Mouse (Mus musculus): ENCODE results near the gene Scp2. TPM values are rescaled to one million over a fixed set of nuclear protein-coding genes. Genes with fewer than 3 reads are reported as not detected.

The Scp2 gene
- polyA plus RNA-seq, 1 experiment from 2014 or later: 243 TPM

DNA sequence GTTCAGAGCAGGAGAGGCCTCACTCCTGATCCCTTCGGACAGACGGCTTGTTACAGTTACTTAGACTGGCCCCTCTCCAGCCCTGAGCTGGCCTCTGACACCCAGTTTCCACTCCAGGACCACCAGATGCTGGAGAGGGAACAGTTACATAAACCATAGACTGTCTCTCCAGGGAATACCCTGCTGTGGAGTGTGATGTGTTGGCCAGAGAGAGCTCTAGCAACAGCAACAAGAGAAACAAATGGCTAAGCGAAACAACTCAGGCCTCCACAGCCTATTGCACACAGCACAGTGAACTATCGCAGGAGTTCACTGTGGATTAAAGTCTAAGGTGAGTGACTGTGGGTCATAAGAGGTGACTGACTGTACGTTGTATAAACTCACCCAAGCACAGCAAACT, 120.2 kb downstream of the Scp2 start:
- H3K27me3 ChIP-seq: peaks cover 22% of the 10 kb centered on the region
- H3K4me2 ChIP-seq: no peak overlapping the region
- ATAC-seq (ENCODE audit: low read depth): no peak
- WGBS: 80% methylated on average over 5 of the region's 5 CpGs
- H3K9me3 ChIP-seq: no peaks in the 10 kb centered on the region
- no peak overlapping the region for H3K9ac ChIP-seq
- no peak overlapping the region for H3K4me3 ChIP-seq
- no peaks in the 10 kb centered on the region; the same call in 1 of the 2 replicates for H3K4me1 ChIP-seq (replicated peaks)
- no peaks in the 10 kb centered on the region for H3K36me3 ChIP-seq
- H3K27ac ChIP-seq (replicated peaks): no peak overlapping the region

DNA sequence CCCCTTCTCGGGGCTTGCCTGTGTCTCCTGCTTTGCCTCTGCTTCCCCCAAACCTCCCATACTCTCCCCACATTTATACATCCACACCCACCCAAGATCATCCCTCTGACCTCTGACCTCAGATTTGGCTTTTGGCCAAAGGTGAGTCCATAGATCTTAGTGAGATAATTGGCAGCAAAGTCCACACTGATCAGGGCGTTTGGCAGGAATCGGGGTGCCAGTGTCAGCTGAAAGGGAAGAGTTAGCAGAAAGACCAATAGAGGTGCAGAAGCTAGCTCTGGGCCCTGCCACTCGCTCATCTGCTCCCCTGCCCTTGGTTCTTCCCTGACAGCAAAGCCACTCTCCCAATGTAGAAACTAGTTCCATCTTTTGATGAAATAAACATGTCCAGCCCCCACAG, 121.6 kb downstream of the Scp2 start:
- Histone ChIP-seq H3K4me2 (no peak overlapping the region), H3K27ac (replicated peaks) (no peak overlapping the region), H3K36me3 (no peaks in the 10 kb centered on the region), H3K4me3 (no peak overlapping the region), H3K27me3 (peaks cover 9% of the 10 kb centered on the region), H3K9me3 (no peaks in the 10 kb centered on the region), H3K9ac (no peak overlapping the region), H3K4me1 (replicated peaks) (no peaks in the 10 kb centered on the region; the same call in 1 of the 2 replicates)
- 85% methylated on average over 4 of the region's 4 CpGs for WGBS
- no peak for ATAC-seq (ENCODE audit: low read depth)

DNA sequence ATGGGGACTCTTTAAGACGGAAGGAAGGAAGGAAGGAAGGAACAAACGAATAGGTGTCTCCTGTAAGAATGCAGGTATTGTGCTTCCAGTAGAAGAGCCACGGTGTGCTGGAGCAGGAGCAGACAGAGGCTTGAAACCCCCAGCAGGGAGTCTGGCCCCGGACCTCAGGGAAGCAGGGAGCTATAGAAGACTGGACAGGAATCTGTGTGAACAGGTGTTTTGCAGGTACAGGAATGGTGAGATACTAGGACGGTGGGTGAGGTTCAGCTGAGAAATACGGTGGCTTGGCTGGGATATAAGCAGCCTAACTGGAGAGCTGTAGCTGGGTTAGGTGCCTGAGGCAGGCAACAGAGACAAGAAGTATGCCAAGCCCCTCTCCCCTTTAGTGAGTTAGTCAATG, 124.6 kb downstream of the Scp2 start:
- Histone ChIP-seq H3K27me3 (0 out of 2 replicates have a peak, but pooled peaks cover under 1% of the 10 kb centered on the region), H3K9me3 (no peaks in the 10 kb centered on the region), H3K4me1 (replicated peaks) (no peaks in the 10 kb centered on the region), H3K27ac (replicated peaks) (no peak overlapping the region), H3K9ac (no peak overlapping the region), H3K4me3 (no peak overlapping the region), H3K4me2 (no peak overlapping the region), H3K36me3 (no peaks in the 10 kb centered on the region)
- no peak for ATAC-seq (ENCODE audit: low read depth)
- WGBS: 85% methylated on average over 6 of the region's 6 CpGs

DNA sequence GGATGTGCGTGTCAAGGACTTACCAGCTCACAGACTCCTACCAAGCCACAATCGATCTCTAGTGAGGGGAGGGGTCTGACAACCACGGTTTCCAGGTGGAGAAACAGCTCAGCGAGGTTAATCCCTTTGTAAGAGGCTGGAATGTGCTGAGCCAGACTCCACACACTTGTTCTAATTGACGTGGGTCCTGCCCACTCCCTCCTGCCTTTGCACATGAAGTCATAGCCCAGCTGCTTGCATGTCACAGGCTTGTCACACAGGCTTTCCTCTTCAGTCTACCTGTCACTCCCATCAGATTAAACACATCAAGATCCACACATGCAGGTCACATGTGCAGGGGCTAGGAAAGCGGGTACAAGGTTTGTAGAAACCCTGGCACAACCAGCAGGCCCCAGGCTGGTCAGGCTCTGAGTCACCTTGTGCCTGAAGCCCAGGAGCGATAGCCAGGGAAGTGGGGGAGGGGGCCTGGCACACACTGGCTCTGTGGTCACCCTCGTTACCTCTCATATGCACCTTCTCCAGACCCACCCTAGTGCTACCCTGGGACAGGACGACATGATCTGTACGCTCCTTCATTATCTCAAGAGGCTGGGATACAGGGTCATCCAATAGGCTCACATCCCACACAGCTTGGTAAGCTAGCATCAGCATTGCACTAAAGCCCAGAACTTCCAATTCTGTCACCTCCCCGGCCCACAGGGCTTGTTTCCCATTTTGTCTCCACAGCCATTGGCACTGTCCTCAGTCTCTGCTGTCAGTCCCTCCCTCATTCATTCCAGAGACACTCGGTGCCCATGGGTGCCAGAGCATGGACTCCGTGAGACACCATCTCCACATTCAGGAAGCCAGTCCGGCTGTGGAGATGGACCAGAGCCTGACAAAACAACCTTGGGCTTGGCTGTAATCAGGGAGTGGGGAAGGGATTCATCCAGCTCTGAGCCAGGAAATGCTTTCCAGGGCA, 125.6 kb downstream of the Scp2 start:
- H3K4me2 ChIP-seq: no peak overlapping the region

DNA sequence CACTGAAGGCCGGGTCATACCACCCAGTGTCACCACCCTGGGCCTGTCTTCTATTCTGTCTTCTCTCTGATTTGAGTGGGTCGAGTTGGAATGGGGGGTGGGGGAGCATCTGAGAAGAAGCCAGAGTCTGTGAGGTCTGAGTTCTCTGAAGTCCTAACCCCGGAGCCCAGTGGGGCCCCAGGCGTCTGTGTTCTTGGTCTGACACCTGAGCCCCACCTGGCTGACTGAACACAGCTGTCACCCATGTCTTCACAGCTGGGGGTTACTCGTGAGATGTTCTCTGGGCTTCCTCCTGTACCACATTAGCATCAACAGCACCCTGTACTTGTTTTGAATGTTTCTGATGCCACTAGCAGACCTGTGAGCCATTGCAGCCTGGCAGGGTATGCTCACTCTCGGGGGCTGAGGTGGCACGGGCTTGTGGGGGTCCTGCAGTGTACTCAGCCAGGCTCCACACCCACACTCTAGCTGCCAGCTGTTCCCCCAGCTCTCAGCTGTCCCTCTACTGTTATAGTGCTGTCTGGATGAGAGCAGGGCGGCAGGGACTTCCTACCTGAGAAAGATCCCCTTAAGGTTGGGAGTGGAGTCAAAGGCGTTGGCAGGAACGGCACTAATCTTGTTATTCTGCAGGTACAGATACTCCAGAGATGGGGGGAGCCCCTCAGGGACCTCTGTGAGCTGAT, 126.4 kb downstream of the Scp2 start:
- Histone ChIP-seq H3K4me1 (replicated peaks) (no peaks in the 10 kb centered on the region), H3K4me2 (no peak overlapping the region), H3K9me3 (no peaks in the 10 kb centered on the region), H3K27ac (replicated peaks) (no peak overlapping the region), H3K4me3 (no peak overlapping the region), H3K27me3 (no peaks in the 10 kb centered on the region), H3K36me3 (no peaks in the 10 kb centered on the region), H3K9ac (no peak overlapping the region)
- no peak for ATAC-seq (ENCODE audit: low read depth)
- WGBS: 74% methylated on average over 10 of the region's 10 CpGs

More for the DNA sequence above, 125.6 kb downstream of the Scp2 start:
- H3K9me3 ChIP-seq: no peaks in the 10 kb centered on the region
- no peak overlapping the region for H3K4me3 ChIP-seq
- no peaks in the 10 kb centered on the region for H3K36me3 ChIP-seq
- H3K4me1 ChIP-seq (replicated peaks): no peaks in the 10 kb centered on the region
- H3K27ac ChIP-seq (replicated peaks): no peak overlapping the region
- WGBS: 64% methylated on average over 13 of the region's 14 CpGs
- no peak for ATAC-seq (ENCODE audit: low read depth)
- H3K27me3 ChIP-seq: no peaks in the 10 kb centered on the region
- no peak overlapping the region for H3K9ac ChIP-seq

DNA sequence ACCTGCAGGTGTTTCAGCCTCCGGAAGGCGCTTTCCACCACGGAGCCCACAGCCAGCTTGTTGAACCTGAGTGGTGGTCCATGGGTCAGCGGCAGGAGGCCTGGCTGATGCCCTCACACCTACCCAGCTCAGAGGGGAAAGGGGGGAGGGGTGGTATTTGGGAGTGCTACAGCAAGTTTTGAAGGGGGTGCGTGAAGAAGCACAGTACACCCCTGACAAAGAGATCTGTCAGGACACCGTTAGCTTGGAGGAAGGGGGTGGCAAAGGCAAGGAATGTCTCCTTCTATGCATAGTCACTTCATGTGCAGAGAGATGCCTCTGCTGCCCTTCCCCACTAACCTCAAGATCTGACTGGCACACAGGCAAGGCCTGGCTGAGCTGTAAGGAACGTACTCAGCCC, 127.0 kb downstream of the Scp2 start:
- H3K36me3 ChIP-seq: no peaks in the 10 kb centered on the region
- 89% methylated on average over 7 of the region's 7 CpGs for WGBS
- H3K27me3 ChIP-seq: no peaks in the 10 kb centered on the region
- ATAC-seq (ENCODE audit: low read depth): no peak
- no peaks in the 10 kb centered on the region for H3K4me1 ChIP-seq (replicated peaks)
- H3K27ac ChIP-seq (replicated peaks): no peak overlapping the region
- H3K4me3 ChIP-seq: no peak overlapping the region
- no peaks in the 10 kb centered on the region for H3K9me3 ChIP-seq
- H3K4me2 ChIP-seq: no peak overlapping the region
- H3K9ac ChIP-seq: no peak overlapping the region

DNA sequence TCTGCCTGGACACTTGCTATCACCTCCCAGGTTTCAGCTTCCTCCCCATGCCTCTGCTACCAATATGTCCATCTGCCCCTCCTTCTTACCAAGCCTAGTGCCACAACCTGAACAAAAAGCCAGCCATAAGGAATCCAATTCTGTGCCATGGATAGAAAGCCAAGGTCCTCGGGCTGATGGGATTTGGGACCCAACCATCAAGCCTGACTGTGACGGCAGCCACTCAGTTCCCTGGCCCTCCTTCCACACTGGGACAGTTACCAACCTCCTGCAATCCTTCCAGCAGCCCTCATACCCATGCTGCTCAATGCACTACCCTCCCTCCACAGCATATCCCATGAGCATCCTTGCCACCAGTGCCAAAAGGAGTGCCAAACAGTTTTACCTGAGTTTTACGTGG, 128.5 kb downstream of the Scp2 start:
- Histone ChIP-seq H3K9me3 (no peaks in the 10 kb centered on the region), H3K27ac (replicated peaks) (no peak overlapping the region), H3K36me3 (no peaks in the 10 kb centered on the region), H3K27me3 (no peaks in the 10 kb centered on the region), H3K4me1 (replicated peaks) (no peaks in the 10 kb centered on the region), H3K4me2 (no peak overlapping the region), H3K9ac (no peak overlapping the region), H3K4me3 (no peak overlapping the region)
- ATAC-seq (ENCODE audit: low read depth): no peak
- WGBS: 86% methylated on average over 3 of the region's 3 CpGs

DNA sequence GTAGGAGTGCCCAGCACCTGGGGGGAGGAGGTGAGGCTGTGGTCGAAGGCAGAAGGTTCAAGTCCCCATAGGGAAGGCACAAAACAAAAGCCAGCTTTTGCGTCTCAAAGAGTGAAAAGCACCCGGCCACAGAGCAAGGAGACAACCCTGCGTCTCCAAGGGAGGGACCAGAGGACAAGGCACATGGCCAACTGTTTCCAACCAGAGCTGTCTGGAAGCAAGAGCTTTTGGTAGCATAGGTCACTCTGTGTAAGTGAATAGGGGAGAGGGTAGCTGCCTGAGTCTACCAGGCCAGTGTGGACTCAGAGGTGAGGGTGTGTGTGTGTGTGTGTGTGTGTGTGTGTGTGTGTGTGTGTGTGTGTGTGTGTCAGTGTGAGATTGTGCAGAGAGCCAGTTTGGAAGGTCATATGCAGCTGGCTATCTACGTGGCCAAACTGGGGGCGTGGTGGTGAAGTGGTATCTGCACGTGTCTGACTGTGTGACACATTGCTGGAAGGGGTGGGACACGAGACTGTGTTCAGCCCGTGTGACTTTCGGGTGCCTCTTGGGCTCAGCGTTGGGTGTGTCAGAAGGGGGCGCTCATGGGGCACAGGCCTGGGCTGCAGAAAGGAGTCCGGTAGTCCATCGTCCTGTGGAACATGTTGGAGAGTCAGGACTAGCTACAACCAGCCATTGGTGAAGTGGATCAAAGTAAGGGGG, 129.6 kb downstream of the Scp2 start:
- Histone ChIP-seq H3K4me2 (no peak overlapping the region), H3K36me3 (no peaks in the 10 kb centered on the region), H3K4me3 (no peak overlapping the region), H3K4me1 (replicated peaks) (no peaks in the 10 kb centered on the region), H3K9ac (no peak overlapping the region), H3K27ac (replicated peaks) (no peak overlapping the region), H3K27me3 (no peaks in the 10 kb centered on the region), H3K9me3 (no peaks in the 10 kb centered on the region)
- ATAC-seq (ENCODE audit: low read depth): no peak
- WGBS: 69% methylated on average over 14 of the region's 14 CpGs

DNA sequence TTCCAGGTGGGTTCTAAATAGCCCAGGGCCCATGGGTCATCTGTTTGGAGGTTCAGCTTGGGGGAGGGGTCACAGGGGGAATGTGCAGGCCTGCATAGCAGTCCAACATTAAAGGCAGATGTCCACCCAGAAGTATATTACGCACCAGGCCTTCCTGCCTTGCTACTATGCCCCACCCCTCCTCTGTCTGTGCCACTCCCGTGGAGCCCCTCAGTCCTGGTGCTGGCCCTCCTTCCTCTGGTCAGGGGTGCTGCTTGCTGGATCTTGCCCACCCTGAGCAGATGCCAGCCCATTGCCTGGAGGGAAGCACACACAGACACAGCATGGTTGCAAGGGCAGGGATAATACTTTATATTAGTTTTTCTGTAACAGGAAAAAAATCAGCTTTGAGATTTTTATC, 130.3 kb downstream of the Scp2 start:
- no peak for ATAC-seq (ENCODE audit: low read depth)
- Histone ChIP-seq H3K27me3 (no peaks in the 10 kb centered on the region), H3K4me1 (replicated peaks) (no peaks in the 10 kb centered on the region), H3K36me3 (no peaks in the 10 kb centered on the region), H3K4me3 (no peak overlapping the region), H3K4me2 (no peak overlapping the region), H3K9me3 (no peaks in the 10 kb centered on the region), H3K9ac (no peak overlapping the region), H3K27ac (replicated peaks) (no peak overlapping the region)
- WGBS: 72% methylated on average over 2 of the region's 2 CpGs

DNA sequence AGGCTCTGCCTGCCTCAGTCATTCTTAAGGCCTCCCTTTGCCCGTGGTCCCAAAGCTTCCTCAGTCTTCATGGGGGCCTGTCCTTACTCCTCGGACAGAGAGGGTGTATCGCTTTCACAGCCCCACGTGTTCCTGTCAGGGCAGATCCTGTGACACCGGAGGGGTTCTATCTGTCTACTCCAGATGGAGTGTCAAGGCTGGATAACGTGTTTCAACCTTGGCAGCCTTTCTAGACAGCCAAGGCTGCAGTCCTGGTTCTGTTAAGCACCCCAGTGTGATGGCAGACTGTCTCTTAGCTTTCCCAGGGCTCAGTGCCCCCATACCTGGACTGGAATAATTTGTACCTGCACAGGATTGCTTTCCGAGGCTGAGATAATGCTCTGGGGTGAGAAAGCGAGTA, 136.3 kb downstream of the Scp2 start:
- 89% methylated on average over 8 of the region's 8 CpGs for WGBS
- ATAC-seq (ENCODE audit: low read depth): no peak
- no peaks in the 10 kb centered on the region for H3K9me3 ChIP-seq
- no peak overlapping the region for H3K4me2 ChIP-seq
- H3K27ac ChIP-seq (replicated peaks): no peak overlapping the region
- no peak overlapping the region for H3K4me3 ChIP-seq
- no peaks in the 10 kb centered on the region for H3K36me3 ChIP-seq
- H3K9ac ChIP-seq: no peak overlapping the region
- H3K27me3 ChIP-seq: no peaks in the 10 kb centered on the region
- no peaks in the 10 kb centered on the region; the same call in 1 of the 2 replicates for H3K4me1 ChIP-seq (replicated peaks)

DNA sequence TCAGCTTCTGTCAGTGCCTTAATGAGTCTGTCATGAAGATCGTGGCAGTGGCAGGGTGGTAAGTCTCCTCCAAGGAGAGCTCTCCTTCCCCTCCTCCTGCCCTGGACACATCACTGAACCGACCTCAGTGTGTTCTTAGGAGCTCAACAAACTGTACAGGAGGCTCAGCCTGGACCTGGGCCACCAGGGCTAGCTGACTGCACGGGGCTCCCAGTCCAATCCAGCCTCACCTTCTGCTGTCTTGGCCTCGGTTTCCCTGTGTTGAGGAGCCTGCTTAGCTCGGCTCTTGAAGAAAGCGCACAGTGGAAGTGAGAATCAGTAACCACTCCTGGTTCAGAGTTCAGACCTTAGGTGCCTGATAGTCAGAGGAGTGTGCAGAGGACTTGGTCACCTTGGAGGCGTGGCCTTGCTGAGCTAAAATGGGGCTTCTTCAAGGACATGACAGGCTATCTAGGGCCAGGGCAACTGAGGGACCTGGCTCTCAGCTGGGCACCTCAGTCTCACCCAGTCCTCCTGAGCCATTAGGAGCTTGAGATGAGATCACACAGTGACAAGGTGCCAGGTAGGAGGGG, 137.2 kb downstream of the Scp2 start:
- Histone ChIP-seq H3K4me1 (replicated peaks) (no peaks in the 10 kb centered on the region; the same call in 1 of the 2 replicates), H3K4me3 (no peak overlapping the region), H3K9ac (no peak overlapping the region), H3K4me2 (no peak overlapping the region), H3K36me3 (no peaks in the 10 kb centered on the region), H3K27me3 (no peaks in the 10 kb centered on the region), H3K27ac (replicated peaks) (no peak overlapping the region), H3K9me3 (no peaks in the 10 kb centered on the region)
- 88% methylated on average over 7 of the region's 7 CpGs for WGBS
- ATAC-seq (ENCODE audit: low read depth): no peak

DNA sequence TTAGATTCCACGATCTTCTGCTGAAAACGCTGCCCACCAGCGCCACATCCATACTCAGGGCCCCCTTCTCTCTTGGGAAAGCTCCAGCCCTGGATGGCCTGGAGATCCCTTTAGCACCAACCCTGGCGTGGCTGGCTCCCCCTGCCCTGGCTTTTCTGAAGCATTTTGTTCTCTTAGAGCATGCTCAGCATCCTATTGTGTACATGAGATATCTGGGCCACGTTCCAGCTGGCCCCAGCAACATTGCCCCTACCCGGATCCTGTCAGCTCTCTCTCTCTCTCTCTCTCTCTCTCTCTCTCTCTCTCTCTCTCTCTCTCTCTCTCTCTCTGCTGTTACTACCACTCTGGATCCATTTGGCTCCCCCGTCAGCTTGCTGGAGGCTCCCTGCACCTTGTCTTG, 139.5 kb downstream of the Scp2 start:
- no peaks in the 10 kb centered on the region for H3K36me3 ChIP-seq
- 0 out of 2 replicates have a peak overlapping the region, but pooled peaks have one; percentile 26 for H3K9ac ChIP-seq
- no peaks in the 10 kb centered on the region for H3K9me3 ChIP-seq
- H3K27me3 ChIP-seq: no peaks in the 10 kb centered on the region
- ATAC-seq (ENCODE audit: low read depth): no peak
- 57% methylated on average over 7 of the region's 7 CpGs for WGBS
- H3K4me1 ChIP-seq (replicated peaks): no peaks in the 10 kb centered on the region; the same call in 1 of the 2 replicates
- H3K4me3 ChIP-seq: no peak overlapping the region
- no peak overlapping the region for H3K4me2 ChIP-seq
- H3K27ac ChIP-seq (replicated peaks): 0 out of 2 replicates have a peak overlapping the region, but pooled peaks have one; percentile 0

Data from neural tube, embryonic 13.5 days (tissue).